Mouse (Mus musculus): ENCODE results near the gene Amh. TPM values are rescaled to one million over a fixed set of nuclear protein-coding genes. Genes with fewer than 3 reads are reported as not detected.
A peak's percentile ranks its signal among the peaks of the same experiment; 100 is the strongest.

Amh gene
- polyA plus RNA-seq, 1 experiment = 1.3 TPM

DNA sequence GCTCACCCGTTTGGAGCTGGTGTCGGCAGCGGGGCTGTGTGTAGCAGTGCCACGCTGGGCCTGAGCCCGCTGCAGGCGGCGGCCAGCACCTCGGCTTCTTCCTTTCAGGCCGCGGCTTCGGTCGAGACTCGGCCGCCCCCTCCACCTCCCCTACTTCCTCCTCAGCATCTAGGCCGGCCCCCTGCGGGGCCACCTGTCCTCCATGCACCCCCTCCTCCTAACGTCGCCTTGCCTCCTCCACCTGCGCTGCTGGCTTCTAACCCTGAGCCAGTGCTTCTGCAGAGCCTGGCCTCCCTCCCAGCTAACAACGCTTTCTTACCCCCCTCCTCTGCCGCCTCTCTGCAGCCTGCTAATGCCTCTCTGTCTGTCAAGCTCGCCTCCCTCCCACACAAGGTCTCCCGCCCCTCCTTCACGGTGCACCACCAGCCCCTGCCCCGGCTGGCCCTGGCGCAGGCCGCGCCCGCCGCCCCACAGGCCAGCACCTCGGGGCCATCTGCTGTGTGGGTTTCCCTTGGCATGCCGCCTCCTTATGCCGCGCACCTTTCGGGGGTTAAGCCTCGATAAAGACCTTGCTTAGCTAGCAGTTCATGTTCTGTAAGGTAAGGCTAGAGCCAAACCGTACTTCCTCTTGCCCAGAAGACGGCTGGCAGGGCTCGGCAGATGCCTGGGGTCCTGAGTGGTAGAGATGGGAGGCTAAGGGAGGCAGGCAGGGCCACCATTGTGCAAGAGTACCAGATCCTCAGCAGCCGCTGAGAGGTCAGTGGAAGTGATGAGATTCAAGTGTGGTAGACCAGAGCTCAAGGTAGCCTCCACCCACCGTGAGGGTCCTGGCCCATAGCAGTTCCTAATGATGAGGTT, 12.6 kb upstream of the Amh start:
- TF ChIP-seq CTCF (IDR thresholded peaks at IDR 0.05; ENCODE audit: extremely low read depth, insufficient read depth, insufficient read length, insufficient replicate concordance) (no peak), POLR2A (IDR thresholded peaks at IDR 0.05; ENCODE audit: low read depth, low read length) (no peak)
- peak overlapping the region; percentile 17; the same call in 1 of the 2 replicates for H3K27ac ChIP-seq (ENCODE audit: insufficient read depth, low read length)
- H3K4me3 ChIP-seq (ENCODE audit: extremely low read depth, insufficient read depth, insufficient read length) = no peak overlapping the region
- DNase-seq (ENCODE audit: low read depth in 1 of 2, low spot score in 2 of 2) = peak in 1 of 2 experiments; percentile 13
- 34% methylated on average over 41 of the region's 41 CpGs for WGBS
- H3K27me3 ChIP-seq (ENCODE audit: control insufficient read depth, insufficient read depth, low read length) = no peaks in the 10 kb centered on the region
- H3K4me1 ChIP-seq (ENCODE audit: control insufficient read depth, insufficient read depth, insufficient read length) = peaks cover 9% of the 10 kb centered on the region
- peaks cover 50% of the 10 kb centered on the region for H3K36me3 ChIP-seq (ENCODE audit: control insufficient read depth, insufficient read depth, low read length)

- peaks cover 44% of the 10 kb centered on the region for H3K36me3 ChIP-seq (ENCODE audit: control insufficient read depth, insufficient read depth, low read length)
- no peak for TF ChIP-seq POLR2A (IDR thresholded peaks at IDR 0.05; ENCODE audit: low read depth, low read length)
- WGBS = 87% methylated on average over 13 of the region's 13 CpGs
- H3K27ac ChIP-seq (ENCODE audit: insufficient read depth, low read length) = no peak overlapping the region
- H3K4me3 ChIP-seq (ENCODE audit: extremely low read depth, insufficient read depth, insufficient read length) = no peak overlapping the region
- H3K4me1 ChIP-seq (ENCODE audit: control insufficient read depth, insufficient read depth, insufficient read length) = peaks cover 9% of the 10 kb centered on the region
- H3K27me3 ChIP-seq (ENCODE audit: control insufficient read depth, insufficient read depth, low read length) = no peaks in the 10 kb centered on the region
- DNase-seq (ENCODE audit: low read depth in 1 of 2, low spot score in 2 of 2) = no peak
These were observed 11.8 kb upstream of the Amh start for GRCm38 (mm10) chr10:80793033-80793784.

DNA sequence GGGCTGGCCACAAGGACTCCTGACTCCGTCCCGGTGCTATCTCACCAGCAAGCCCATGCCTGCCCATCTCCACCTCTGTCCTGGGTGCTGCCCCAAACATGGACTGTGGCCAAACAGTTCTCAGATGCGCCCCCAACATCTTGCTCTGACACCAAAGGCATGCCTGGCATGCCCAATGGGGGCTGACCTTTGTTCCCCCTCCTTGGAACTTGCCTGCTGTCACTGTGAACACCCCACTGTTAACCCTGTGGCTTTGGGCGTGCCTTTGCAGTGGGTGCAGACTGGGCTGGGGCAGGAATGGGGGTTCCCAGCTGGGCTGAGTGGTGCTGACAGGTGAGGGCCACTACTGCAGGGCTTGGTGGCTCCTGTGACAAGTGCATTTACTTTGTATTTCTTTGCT, 11.2 kb upstream of the Amh start:
- DNase-seq (ENCODE audit: low read depth in 1 of 2, low spot score in 2 of 2) = no peak
- TF ChIP-seq POLR2A (IDR thresholded peaks at IDR 0.05; ENCODE audit: low read depth, low read length) (no peak), CTCF (IDR thresholded peaks at IDR 0.05; ENCODE audit: extremely low read depth, insufficient read depth, insufficient read length, insufficient replicate concordance) (no peak)
- H3K27ac ChIP-seq (ENCODE audit: insufficient read depth, low read length) = no peak overlapping the region
- peaks cover 9% of the 10 kb centered on the region for H3K4me1 ChIP-seq (ENCODE audit: control insufficient read depth, insufficient read depth, insufficient read length)
- no peak overlapping the region for H3K4me3 ChIP-seq (ENCODE audit: extremely low read depth, insufficient read depth, insufficient read length)
- no peaks in the 10 kb centered on the region for H3K27me3 ChIP-seq (ENCODE audit: control insufficient read depth, insufficient read depth, low read length)
- peaks cover 38% of the 10 kb centered on the region for H3K36me3 ChIP-seq (ENCODE audit: control insufficient read depth, insufficient read depth, low read length)
- WGBS = 90% methylated on average over 4 of the region's 4 CpGs

DNA sequence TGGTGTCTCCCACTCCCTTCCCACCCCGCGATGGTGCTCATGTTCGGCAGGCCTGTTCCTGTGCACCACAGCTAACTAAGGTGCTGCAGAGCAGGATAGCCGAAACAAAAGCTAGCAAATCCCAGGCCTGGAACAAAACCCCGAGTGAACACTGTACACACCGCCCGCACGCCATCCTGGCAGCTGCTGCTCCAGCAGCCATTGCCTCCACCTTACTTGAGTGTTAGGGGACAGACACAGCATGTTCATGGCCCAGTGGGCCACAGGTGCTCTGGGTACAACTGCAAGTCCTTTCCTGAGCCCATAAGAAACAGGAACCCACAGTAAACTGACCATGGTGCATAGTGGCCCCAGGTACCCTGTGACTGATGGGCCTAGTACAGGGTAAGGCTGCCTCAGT, 10.3 kb upstream of the Amh start:
- WGBS = 87% methylated on average over 8 of the region's 8 CpGs
- no peak for DNase-seq (ENCODE audit: low read depth in 1 of 2, low spot score in 2 of 2)
- no peaks in the 10 kb centered on the region for H3K27me3 ChIP-seq (ENCODE audit: control insufficient read depth, insufficient read depth, low read length)
- TF ChIP-seq CTCF (IDR thresholded peaks at IDR 0.05; ENCODE audit: extremely low read depth, insufficient read depth, insufficient read length, insufficient replicate concordance) (no peak), POLR2A (IDR thresholded peaks at IDR 0.05; ENCODE audit: low read depth, low read length) (no peak)
- H3K4me1 ChIP-seq (ENCODE audit: control insufficient read depth, insufficient read depth, insufficient read length) = peaks cover 9% of the 10 kb centered on the region
- H3K27ac ChIP-seq (ENCODE audit: insufficient read depth, low read length) = no peak overlapping the region
- H3K4me3 ChIP-seq (ENCODE audit: extremely low read depth, insufficient read depth, insufficient read length) = no peak overlapping the region
- peaks cover 30% of the 10 kb centered on the region for H3K36me3 ChIP-seq (ENCODE audit: control insufficient read depth, insufficient read depth, low read length)

DNA sequence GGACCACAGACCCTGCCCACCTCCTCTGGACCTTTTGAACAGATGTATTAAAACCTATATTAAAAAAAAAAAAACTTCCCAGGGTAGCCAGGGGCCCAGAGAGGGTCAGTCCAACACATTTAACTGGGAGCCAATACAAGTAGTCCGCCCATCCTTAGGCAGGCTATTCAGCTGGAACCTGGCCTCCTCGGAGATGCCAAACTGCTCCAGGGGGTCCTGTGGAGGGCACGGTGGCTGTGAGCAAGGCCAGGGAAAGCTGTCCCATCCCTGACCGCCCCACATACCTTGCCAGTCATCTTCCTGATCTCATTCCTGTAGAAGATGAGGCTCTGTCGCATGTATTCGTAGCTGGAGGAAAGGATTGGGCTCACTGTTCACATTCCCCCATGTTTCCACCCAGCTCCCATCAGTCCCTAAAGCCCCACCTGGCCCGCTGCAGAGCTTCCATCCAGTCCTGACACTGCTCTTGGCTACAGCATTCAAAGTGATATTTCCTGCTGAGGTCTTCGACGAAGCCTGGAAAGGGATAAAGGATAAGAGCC, 8.7 kb upstream of the Amh start:
- Histone ChIP-seq H3K4me1 (ENCODE audit: control insufficient read depth, insufficient read depth, insufficient read length) (peaks cover 13% of the 10 kb centered on the region), H3K27me3 (ENCODE audit: control insufficient read depth, insufficient read depth, low read length) (no peaks in the 10 kb centered on the region), H3K4me3 (ENCODE audit: extremely low read depth, insufficient read depth, insufficient read length) (no peak overlapping the region), H3K27ac (ENCODE audit: insufficient read depth, low read length) (no peak overlapping the region), H3K36me3 (ENCODE audit: control insufficient read depth, insufficient read depth, low read length) (peaks cover 22% of the 10 kb centered on the region)
- WGBS = 93% methylated on average over 9 of the region's 9 CpGs
- no peak for DNase-seq (ENCODE audit: low read depth in 1 of 2, low spot score in 2 of 2)
- TF ChIP-seq CTCF (IDR thresholded peaks at IDR 0.05; ENCODE audit: extremely low read depth, insufficient read depth, insufficient read length, insufficient replicate concordance) (no peak), POLR2A (IDR thresholded peaks at IDR 0.05; ENCODE audit: low read depth, low read length) (no peak)

DNA sequence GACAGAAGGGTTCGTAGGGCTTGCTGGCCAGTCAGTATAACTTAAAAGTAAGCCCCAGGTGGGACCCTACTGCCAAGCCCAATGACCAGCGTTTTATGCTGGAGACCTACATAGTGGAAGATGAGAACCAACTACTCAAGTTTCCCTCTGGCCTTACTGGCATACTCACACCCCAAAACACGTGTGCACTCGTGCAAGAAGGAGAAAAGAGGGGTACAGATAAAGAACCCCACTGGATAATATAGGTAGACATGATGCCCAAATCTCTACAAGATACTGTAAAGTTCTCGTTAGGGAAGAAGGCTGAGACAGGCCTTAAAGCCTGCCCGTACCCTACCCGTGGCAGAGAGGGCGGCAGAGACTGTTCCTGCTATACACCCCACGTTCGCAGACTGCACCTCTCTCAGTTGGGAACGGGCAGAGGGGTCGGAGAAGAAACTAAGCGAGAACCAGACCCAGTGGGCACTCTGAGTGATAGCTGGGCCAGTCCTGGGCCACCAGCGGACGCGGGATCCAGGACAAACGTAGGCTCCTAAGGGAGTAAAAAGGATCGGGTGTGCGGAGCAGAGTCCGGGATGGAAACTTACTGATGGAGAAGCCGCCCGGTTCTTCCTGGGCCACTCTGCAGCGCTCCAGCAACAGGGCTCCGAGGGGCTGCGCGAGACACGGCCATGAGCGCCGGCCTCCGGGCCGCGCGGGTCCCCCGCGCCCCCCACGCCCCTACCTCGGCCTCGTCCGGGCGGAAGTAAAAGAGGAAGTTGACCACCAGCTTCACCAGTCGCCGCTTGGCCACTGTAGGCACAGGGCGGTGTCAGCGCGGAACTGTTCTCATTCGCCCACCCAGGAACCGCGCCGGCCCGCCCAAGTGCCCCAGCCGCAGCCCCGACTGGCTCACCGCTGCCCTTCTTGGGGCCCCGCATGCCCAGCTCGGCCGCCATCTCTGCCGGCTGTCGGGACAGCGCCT, 7.6 kb upstream of the Amh start:
- TF ChIP-seq CTCF (IDR thresholded peaks at IDR 0.05; ENCODE audit: extremely low read depth, insufficient read depth, insufficient read length, insufficient replicate concordance) (no peak), POLR2A (IDR thresholded peaks at IDR 0.05; ENCODE audit: low read depth, low read length) (no peak)

More for the DNA sequence above, 7.6 kb upstream of the Amh start:
- Histone ChIP-seq H3K27ac (ENCODE audit: insufficient read depth, low read length) (peak overlapping the region; percentile 100), H3K4me3 (ENCODE audit: extremely low read depth, insufficient read depth, insufficient read length) (peak overlapping the region; percentile 94), H3K4me1 (ENCODE audit: control insufficient read depth, insufficient read depth, insufficient read length) (peaks cover 4% of the 10 kb centered on the region; the same call in 1 of the 2 replicates), H3K36me3 (ENCODE audit: control insufficient read depth, insufficient read depth, low read length) (peaks cover 23% of the 10 kb centered on the region), H3K27me3 (ENCODE audit: control insufficient read depth, insufficient read depth, low read length) (no peaks in the 10 kb centered on the region)
- WGBS = 3% methylated on average over 59 of the region's 59 CpGs
- peak in 1 of 2 experiments; percentile 18 for DNase-seq (ENCODE audit: low read depth in 1 of 2, low spot score in 2 of 2)

Data from spleen, adult 2 months (tissue).